Mouse (Mus musculus) heart, postnatal 10 days (tissue): Measurements from ENCODE around the gene Mboat2. TPM values are rescaled to one million over a fixed set of nuclear protein-coding genes. Genes with fewer than 3 reads are reported as not detected.

Experiments
- DNase-seq, 2 experiments: peaks; one replicate each; pipeline ENCODE4 v3.0.0; 2021
- intact Hi-C: fragments of 180-260 bp; cut with DNase I; formaldehyde crosslinking; loops from one replicate; pipeline ENCODE4 v1.15.1; 2025
- total RNA-seq, 2 experiments: library from RNA; stranded (reverse); gene quantifications; 2 replicates each; pipeline ENCODE4 v1.2.3; 2021

Mboat2 gene
- total RNA-seq, 2 experiments from 2014 or later: 17.3 to 18.3 TPM

DNA sequence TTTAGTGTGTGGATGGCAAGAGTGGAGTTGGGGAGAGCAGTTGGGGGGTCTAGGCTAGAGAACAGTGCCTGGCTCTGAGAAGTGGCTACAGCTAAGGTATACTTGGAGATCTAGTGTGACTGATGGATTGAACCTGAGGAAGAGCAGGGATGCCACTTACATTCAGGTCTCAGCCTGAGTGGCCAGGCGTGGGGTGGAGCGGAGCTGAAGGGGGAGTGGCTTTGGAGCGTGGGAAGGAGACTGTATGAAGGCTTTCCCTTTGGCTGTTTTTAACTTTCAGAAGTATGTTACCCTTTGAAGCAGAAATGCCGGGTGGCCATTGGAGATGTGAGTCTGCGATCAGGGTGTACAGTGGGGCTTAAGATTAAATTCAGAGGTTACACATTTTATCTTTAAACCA lies 26.7 kb downstream of the Mboat2 start:
- no peak for DNase-seq
- intact Hi-C loops: no loop called here

DNA sequence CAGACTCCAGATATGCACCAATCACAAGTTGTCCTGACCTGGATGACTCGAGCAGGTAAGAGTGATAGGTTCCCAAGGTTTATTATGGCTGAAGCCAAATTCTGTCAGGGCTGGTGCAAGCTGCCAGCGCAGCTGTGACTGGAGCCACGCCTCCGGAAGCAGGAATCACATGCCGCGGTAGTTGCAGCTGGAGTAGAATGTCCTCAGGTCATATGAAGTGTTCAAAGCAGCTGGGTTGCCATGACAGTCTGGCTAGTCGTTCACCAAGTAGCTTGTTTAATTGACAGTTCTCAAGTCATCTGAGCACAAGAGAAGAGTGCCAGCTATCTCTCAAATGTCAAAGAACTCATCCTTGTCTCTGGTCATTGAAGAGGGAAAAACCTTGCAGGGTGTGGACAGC lies 28.7 kb downstream of the Mboat2 start:
- intact Hi-C loops: no loop called here
- no peak for DNase-seq

DNA sequence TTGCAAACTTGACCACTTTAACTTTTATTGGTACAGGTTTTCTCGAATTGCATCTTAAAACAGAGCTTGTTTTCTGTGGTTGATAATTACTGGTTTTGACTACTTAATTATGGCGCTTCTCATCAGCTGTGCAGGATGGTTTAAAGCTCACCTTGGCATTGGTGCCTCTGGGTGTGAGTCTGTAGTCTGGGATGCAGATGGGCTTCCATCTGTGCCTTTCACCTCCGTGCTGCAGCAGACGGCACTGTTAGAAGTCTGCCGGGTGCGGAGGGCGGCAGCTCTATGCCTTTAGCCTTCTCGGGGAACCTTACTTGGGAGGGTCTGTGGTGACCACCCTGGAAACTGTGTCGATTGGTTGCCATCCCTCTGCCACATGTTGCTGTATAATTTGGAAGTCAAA lies 29.8 kb downstream of the Mboat2 start:
- no peak for DNase-seq

DNA sequence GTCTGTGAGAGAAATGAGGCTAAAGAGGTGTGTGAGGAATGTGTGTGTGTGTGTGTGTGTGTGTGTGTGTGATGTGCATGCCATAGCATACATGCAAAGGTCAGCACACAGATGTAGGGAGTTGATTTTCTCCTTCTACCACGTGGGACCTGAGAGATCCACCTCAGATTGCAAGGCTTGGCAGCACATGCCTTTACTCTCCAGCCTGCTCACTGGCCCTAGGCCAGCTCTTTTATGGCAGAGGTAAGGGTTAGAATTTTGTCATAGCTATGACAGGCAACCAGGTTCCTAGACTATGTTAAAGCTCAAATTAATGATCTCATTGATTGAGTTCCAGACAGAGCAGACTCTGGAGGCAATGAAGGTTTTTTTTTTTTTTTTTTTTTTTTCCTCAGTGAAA lies 33.1 kb downstream of the Mboat2 start:
- no peak for DNase-seq
- intact Hi-C loops: no loop called here

More for the DNA sequence above, 29.8 kb downstream of the Mboat2 start:
- intact Hi-C loops: no loop called here

DNA sequence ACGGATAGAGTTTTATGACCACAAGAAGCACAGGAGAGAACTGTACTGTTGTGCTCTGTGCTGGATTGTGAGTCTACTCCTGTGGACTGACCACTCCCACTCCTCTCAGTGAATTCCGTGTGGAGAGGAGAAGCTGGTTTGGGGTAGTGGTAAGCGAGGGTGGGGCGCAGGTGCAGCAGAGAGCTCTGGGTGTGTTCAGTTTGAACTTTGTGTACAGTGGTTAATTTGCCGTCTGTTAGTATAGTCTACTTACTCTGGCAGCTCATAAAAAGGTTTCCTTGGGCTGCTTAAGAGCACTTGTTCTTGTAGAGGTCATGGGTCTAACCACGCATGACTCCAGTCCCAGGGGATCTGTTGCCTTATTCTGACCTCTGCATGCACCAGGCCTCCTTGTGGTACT lies 36.0 kb downstream of the Mboat2 start:
- intact Hi-C loops: no loop called here
- no peak for DNase-seq

DNA sequence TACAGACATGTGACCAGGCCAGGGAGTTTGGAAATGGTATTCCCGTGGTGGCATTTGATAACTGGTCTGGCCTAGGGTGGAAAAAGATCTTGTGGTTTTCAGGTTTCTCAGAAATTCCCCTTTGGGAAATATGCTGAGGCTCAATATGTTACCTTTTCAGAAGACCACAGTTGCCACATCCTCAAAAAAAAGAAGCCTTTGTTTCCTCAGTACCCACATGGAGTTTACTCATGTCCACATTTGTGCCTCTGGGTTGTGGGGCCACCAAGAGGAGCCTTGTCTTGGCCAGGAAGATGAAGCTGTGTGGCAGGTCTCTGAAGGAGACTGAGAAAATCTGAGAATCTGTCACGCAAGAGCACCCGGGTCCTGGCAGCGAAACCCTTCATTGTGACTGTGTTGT lies 38.0 kb downstream of the Mboat2 start:
- no peak for DNase-seq
- intact Hi-C loops: no loop called here

DNA sequence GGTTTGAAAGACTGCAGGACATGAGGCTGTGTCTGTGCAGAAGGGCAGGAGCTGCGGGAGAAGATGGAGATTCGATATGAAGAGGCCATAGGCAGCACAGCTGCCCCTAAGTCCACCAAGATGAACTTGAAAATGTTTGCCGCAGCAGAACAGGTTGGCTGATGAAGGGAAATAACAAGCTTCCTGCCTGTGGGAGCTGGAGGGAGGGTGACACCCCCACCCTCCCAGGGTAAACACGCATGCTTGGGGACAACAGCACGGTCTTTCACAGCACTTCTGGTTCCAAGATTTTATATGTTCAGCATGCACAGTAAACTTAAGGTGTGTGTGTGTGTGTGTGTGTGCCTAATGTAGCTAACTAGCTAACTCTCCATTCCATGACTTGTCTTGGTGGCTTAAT lies 38.6 kb downstream of the Mboat2 start:
- DNase-seq: no peak
- intact Hi-C loops: no loop called here

DNA sequence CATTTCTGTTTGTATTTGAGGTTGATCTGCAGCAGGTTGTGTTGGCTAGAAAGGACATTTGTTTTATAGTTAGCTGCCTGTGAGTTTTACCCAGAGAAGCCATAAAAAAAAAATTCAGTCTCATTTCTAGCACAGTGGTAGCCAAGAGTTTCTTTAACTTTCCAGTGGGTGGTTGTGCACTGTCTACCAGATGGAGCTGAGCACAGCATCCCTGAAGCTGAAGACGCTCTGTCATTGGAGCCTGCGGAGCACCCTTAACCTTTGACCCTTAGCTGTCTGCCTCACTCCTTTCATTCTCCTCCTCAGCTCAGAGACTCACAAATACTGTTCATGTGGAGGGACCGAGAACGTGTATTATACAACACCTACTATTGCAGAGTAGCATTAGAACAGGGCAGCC lies 40.2 kb downstream of the Mboat2 start:
- intact Hi-C loops: no loop called here
- no peak for DNase-seq

DNA sequence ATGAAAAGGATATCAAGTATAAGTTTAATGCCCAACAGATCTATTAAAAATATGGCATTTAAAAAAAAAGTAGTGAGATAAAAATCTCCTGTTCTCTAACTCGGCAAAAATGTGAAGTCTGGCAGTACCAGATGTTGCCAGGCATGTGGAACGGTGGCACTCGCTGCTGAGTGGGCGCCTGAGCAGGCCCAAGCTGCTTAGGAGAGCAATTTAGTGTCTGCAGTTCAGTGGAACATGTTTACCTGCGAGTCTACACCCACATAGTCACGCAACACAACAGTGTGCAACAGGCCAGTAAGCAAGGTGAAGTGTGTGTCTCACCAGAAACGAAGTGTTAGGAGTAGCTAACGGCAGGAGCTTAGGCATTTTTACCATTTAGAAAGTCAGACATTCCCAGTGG lies 41.6 kb downstream of the Mboat2 start:
- intact Hi-C loops: no loop called here
- DNase-seq: no peak

DNA sequence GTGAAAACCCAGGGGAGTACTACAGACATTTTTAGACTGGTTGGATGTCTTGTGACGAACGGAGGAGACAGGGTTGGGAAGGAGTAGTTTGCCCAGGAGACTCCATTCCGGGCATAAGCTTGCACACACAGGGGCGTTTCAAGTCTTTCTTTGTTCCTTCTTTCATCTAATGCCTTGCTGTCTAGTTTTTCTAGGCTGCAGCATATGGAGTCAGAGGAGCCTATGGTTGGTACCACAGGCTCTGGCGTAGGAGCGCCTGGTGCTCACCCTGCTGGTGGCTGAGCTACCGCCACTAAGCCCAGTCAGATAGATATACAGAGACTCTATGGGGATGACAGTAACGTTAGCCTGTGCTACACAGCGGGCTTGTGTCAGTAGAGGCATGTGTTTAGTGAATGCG lies 42.0 kb downstream of the Mboat2 start:
- intact Hi-C loops: no loop called here
- DNase-seq: no peak

DNA sequence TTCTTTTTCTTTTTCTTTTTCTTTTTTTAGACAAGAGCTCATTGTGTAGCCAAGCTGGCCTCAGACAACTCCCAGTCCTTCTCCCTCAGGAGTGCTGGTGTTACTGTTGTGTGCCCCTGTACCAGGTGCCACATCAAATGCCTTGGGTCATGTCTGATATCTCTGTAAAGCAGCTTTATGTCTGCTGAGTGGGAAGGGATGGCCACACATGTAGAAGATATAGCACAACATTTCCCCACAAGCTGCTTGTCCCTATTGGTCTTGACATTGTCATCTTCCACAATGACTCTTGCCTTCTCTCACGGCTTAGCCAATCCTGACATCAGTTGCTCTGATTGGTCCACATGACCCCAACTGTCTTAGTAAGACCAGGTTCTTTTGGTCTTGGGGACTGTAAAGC lies 45.2 kb downstream of the Mboat2 start:
- intact Hi-C loops: no loop called here
- no peak for DNase-seq

DNA sequence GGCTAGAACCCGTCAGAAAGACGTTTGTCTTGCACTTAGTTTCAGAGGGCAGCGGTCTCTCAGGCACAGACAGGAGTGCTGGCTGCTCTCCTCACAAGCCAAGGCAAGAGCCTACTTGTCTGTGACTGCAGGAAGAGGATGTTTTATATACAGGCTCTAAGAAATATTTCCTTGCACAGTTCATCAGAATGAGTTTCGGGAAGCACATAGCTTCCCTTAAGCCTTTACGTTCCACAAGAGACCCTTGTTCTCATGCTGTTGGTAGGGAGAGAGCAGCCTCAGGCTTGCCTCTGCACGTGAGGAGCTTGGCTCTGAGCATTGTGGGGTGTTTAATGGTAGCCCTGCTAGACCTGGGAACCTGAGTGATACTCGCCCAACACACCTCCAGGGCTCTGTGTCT lies 46.6 kb downstream of the Mboat2 start:
- intact Hi-C loops: no loop called here
- DNase-seq: no peak

DNA sequence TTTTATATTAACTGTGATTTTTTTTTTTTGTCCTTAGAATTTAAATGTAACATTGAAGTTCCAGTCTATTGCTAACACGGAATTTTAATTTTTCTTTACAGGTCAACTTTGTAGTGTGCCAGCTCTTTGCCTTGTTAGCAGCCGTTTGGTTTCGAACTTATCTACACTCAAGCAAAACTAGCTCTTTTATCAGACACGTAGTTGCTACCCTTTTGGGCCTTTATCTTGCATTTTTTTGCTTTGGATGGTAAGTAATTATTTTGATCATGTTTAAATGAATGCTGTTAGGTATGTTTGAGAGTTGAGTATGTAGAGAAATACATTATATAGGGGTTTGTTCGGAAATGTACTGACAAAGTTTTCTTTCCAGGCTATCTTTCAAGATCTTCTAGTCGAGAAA lies 47.4 kb downstream of the Mboat2 start:
- no peak for DNase-seq
- intact Hi-C loops: no loop called here

DNA sequence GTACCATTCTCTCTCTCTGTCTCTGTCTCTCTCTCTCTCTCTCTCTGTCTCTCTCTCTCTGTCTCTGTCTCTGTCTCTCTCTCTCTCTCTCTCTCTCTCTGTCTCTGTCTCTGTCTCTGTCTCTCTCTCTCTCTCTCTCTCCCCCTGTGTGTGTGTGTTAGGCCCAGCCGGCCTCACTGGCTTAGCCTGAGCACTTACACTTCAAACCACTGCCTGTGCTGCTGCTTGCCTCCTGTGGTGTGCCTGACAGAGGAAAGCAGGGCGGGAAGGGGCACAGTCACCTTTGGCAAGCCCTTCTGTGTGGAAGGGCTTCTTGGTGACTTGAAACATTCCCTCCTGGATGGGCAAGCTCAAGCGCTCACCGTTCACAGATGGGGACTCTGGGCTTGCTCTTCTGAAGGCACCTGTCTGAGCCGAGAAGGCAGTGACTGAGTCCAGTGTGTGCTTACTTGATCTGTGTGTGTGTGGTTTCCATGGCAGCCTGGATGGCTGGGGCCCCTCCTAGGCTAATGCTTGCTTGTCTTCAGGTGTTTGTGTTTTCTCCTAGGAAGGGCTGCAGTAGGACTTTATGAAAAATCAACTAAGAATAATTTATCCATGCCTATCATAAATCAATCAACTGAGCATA lies 48.2 kb downstream of the Mboat2 start:
- intact Hi-C loops: no loop called here
- no peak for DNase-seq

DNA sequence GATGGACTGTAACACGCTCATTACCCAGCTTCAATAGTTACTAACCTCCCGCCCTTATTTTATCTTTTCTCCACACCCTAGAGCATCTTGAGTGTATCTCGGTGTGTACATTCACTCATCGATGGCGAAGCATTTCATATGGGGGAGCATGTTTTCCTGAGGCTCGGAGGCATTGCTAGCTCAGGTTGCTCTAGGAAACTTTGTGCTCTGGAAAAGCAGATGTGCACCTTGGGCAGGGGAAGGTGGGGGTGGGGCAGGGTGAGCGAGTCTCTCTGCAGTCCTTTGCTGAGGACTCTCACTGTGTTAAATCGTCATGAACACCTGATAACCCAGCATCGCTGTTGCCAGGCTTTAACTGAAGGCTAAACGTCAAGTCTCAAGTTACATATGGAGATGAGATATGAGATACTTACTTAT lies 48.9 kb downstream of the Mboat2 start:
- DNase-seq: no peak
- intact Hi-C loops: no loop called here

DNA sequence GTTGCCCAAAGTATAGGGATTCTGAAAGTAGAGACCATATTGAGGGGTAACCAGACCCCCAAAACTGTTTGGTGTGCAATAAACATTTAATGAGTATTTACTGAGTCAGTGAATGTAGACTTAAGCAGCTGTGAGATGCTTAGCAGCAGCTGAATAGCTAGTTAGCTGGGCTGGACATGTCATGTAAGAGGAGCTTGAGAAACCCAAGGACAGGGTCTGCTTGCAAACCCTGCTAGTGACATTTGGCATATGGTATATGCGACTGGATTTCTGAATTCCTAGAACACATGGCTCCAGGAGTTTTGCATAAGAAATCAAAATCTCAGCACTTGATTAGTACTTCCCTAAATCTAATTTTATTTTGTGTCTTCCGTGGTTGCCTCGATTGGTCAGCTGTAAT lies 52.6 kb downstream of the Mboat2 start:
- intact Hi-C loops: no loop called here
- no peak for DNase-seq

DNA sequence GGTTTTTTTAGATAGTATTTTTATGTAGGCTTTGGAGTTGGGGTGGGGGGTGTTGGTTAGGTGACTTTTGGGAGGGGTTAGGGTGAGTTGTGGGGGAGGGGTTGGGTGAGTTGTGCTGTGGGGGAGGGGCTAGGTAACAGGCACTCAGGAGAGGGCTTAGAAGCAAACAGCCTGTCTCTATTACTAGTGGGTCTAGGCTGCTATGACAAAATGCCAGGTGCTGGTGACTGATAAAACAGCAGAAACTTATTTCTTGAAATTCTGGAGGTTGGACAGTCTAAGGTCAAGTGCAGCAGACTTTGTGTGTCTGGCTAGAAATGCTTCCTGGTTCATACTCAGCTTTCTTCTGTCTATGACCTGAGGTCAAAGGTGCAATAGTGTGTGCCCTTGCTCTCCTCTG lies 56.1 kb downstream of the Mboat2 start:
- no peak for DNase-seq
- intact Hi-C loops: no loop called here

DNA sequence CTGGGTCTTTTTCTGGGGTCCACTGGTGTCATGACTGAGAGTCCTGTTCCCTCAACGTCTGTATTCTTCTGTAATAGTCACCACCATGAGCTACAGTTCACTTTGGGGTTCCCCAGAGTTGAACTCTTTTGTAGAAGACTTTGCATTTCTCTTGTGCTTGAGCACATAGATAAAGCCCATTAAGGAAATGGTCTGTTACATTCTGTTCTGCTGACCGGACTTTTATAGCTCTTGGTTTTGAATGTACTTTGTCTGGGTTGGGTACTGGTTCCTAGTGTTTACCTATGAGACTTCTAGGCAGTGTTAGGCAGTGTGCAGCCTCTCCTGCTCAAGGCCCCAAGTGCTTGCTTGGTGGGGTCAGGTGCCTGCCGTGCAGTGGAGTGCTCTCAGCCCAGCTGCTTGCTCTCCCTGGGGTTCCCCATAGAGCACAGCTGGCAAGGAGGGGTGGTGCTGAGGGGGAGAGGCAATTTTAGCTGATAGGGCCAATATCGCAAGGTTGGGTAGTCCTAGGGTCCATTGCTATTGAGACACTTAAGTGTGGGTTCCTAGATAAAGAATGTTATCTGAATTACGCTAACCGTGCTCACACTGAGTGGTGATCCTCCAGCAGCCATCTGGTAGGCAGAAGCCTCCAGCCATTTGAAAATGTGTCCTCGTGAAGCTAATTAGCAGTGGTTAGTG lies 58.8 kb downstream of the Mboat2 start:
- intact Hi-C loops: no loop called here

DNA sequence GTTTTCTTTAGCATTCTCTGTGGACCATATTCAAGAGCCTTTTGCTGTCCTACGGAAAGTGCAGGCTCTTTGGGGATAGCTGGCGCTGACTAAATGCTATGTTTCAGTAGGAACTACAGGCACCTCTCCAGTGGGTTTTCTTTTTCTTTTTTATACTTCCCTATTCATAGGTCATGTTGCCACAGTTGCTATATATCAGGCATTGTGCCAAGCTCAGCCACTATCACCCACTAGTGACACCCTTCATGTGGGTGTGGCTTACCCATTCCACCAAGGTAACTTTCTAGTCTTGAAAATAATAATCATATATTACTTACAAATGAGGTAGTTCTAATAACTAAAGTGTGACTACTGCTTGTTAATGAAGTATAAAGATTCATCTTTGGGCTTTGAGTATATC lies 59.5 kb downstream of the Mboat2 start:
- no peak for DNase-seq
- intact Hi-C loops: no loop called here

More for the DNA sequence above, 58.8 kb downstream of the Mboat2 start:
- no peak for DNase-seq

DNA sequence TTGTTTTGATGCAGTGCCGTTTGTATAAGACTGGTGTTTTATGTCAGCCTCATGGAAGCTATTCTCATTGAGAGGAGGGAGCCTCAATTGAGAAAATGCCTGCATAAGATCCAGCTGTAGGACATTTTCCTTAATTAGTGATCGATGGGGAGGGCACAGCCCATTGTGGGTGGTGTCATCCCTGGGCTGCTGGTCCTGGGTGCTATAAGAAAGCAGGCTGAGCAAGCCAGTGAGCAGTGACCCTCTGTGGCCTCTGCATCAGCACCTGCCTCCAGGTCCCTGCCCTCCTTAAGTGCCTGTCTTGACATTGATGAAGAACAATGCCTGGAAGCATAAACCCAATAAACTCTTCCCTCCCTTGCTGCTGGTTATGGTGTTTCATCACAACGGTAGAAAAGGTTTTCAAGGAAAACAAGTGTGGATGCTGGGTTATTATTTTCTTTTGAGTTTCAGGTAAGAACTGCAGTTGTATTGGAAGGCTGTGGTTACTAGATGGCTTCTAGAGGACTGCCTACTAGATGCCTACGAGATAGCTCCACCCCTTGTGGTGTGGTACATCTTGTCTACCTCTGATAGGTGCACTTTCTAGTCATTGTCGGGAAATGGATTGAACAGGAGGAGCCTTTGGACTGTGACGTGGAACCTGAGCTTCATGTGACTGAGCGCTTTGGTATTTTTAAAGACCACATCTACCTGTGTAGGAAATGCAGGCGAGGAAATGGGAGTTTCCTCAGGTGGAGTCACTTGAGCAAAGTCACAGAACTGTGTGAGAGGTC lies 60.2 kb downstream of the Mboat2 start:
- no peak for DNase-seq
- intact Hi-C loops: no loop called here

DNA sequence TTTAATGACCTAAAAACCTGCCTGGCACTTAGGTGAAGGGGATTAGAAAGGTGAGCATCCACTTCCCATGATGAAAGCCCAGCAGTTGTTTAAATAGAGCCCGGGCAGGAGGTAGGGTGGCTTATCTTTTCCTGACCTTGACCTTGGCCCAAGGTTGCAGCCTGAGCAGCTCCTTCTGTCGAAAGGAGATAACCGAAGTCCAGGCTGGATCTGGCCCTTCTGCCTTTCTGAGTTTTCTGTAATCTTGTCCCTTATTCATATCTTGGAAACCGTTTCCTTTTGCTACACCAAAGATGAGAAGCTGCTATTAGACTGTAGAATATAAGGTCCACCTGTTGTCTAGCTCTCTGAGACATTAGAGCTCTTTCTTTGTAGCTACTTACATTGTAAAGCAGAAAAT lies 61.9 kb downstream of the Mboat2 start:
- intact Hi-C loops: no loop called here

More for the DNA sequence above, 61.9 kb downstream of the Mboat2 start:
- no peak for DNase-seq
